Mouse (Mus musculus) left cerebral cortex, adult 8-10 months (tissue): ENCODE data around the gene Ccdc124. TPM values are rescaled to one million over a fixed set of nuclear protein-coding genes. Genes with fewer than 3 reads are reported as not detected.

Source experiments
- DNase-seq, 2 experiments: peaks; one replicate each; pipeline ENCODE4 v3.0.0; 2022; ENCODE audit warnings: low spot score in 2 of 2
- total RNA-seq, 4 experiments: library from RNA; stranded (reverse); gene quantifications; 2 replicates each; pipeline ENCODE4 v1.2.4; 2022

Ccdc124 gene
- total RNA-seq, 4 experiments from 2014 or later: 76.5 to 94.5 (median 85.6) TPM

- DNase-seq: no peak
Measured at GRCm38 (mm10) chr8:70849333-70849990, 24.3 kb downstream of the Ccdc124 start.

- DNase-seq: no peak
Measured at GRCm38 (mm10) chr8:70846371-70847154, 27.2 kb downstream of the Ccdc124 start.

DNA sequence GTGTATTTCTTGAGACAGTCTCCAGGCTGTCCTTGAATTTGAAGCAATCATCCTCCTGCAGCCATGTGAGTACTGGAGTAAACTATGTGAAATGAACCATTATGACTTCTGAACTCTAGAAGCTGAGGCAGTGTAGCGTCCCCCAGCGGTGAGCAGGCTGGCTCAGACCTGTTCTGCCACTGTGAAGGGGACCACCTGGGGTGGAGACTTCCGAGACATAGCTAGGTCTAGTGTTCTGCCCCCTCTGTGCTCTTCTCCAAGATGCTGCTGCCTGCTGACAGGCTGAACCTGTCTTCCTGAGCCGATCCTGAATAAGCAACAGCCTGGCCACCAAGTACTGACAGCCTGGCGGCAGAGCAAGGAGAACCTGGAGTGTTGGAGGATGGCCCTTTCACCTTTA lies 28.6 kb downstream of the Ccdc124 start:
- DNase-seq: no peak

GRCm38 (mm10) chr8:70844523-70844922 lies 29.2 kb downstream of the Ccdc124 start:
- peak; percentile 67 to 83 for DNase-seq

DNA sequence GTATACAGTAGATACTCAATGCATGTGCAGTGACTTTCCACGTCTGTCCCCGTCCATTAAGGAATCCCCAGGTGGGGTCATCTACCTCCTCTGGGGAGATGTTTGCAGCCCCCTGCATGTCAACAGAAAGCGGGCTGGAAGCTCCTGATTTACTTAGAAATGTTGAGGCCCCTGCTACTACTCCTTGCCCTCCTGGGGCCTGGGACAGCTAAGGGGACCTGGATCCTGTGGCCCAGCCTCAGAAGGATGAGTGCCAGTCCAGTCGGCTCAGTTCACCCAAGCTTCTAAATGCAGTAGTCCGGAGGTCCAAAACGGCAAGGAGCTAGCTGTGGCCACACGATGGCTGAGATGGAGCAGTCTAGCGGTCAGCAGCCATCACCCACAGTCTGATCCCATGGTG lies 29.8 kb downstream of the Ccdc124 start:
- DNase-seq: no peak

- no peak for DNase-seq
Measured at GRCm38 (mm10) chr8:70843214-70843773, 30.4 kb downstream of the Ccdc124 start.

GRCm38 (mm10) chr8:70842484-70842883 lies 31.3 kb downstream of the Ccdc124 start:
- no peak for DNase-seq

DNA sequence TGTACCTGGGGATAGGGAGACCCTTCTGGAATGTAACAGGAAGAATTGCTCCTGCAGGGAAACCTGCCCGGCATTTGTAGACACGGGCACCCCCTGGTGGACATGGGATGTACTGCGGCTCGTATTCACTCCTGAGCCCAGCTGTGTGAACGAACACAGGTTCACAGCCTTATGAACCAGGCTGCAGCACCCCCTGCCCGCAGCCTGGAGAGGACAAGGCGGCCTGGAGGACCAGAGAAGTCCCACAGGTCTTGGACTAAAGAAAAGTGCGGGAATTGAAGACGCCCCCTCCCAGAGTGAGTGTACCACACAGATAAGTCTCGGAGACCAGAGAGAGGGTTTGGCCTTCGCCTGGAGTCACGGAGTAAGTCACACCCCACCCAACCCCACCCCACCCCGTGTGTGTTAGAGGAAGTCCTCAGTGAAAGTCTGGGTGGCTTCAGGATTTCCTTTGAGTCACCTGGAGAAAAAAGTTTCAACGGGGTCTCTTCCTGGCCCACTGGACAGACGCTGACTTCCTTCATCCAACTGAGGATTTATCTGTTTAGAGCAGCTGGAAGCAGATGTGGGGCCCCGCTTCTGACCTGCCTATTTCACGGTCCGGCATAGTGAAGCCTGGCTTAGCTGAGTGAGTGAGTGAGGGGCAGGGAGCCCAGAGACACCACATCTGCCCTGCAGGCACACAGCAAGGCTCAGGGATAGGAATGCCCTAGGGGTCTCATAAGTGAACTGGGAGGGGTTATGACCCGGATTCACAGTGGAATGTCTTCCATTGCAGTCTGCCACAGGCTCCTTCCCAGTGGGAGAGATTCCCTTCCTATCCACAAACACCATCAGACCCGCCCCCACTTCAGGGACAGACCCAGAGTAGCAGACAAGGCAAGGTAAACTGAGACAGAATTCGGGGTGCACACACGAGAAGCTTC lies 32.3 kb downstream of the Ccdc124 start:
- peak; percentile 76 to 98 for DNase-seq

GRCm38 (mm10) chr8:70840590-70840989 lies 33.1 kb downstream of the Ccdc124 start:
- no peak for DNase-seq

DNA sequence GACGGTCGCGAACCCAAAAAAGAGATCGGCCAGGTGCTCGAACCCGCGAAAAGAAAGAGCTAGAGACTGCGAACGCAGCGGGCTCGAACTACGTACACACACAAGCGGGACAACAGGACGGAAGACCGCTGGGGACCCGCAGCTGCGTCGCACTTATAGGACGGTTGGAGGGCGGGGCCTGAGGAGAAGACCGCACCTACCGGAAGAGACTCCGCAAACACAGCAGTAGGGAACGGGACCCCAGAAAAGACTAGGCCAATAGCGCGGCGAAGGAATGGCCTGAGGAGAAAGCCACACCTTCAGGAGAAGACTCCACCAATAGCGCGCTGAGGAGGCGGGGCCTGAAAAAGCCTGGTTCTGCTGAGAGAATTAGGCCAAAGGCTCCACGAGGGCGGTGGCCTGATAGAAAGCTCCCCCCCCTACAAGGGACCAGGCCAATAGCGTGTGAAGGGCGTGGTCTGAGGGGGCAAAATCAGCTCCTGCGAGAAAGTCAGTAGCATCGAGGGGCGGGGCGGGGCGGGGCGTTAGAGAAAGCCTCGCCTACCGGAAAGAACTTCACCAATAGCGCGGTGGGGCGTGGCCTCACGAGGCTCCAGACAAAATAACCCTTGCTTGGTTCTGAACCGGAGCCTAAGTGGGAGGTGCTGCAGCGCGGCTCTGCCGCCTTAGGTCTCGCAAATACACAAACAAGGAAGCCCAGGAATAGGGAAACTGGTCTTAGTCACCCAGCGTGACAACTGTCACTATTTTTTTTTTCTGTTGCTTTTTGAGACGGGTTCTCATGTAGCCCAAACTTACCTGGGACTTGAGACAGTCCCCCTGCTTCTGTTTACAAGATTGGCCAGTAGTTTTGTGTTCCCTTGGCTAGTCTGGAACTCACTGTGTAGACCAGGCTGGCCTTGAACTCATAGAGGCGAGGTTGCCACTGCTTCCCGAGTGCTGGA lies 34.1 kb downstream of the Ccdc124 start, which contains the start of gene Arrdc2:
Gene Arrdc2 (minus strand): TSS at position 313 of the 944 bp plus-strand sequence.
- peak; percentile 97 to 100 for DNase-seq

DNA sequence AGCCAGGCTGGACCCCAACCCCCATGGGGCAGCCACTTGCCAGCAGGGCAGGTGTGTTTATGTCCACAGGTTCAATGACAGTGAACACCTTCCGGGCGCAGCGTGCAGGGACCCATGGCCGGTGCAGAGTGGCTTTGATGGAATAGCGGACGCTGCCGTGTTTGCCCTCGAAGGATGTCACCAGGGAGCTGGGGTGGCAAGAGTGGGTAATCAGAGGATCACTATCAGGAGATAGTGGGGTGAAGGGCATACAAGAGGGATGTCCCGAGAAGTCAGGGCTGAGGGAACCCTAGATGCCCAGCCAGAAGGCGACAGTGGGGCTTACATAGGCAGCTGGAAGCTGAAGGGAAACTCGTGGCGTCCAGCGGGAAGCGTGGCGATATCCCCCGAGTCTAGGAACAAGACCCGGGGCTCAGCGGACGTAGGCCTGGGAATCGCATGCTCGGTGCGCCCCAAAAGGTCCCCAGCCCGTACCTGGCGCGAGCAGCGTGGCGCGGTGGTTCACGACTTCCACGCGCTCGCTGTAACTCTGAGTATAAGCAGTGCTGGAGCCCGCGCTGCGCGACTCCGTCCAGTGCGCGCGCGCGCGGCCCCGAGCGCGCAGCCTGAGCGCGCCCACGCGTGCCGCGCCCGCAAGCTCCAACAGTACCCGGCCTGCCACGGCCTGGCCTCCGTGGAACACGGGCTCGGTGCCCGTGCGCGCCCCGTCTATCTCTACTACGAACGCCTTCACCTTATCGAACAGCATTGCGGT lies 34.9 kb downstream of the Ccdc124 start:
- DNase-seq: no peak

GRCm38 (mm10) chr8:70836666-70837065 lies 37.1 kb downstream of the Ccdc124 start:
- DNase-seq: no peak

DNA sequence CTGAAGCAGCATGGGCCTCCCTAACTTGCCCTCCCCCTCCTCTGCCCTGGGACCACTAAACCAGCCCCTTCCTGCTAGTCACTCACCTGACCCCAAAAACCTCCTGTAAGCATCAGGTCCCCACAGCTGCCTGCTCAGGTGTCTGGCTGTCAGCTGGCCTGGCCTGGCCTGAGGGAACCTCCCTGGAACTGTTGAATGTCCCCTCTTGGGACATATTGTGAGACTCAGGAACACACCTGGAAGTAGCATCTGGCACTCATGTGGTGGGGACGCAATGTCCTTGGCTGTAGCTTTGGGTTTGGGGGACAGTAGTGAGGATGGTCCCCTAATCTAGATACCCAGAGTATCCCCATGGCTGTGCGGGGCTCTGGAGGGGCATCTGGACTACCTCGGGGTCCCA lies 39.7 kb downstream of the Ccdc124 start:
- no peak for DNase-seq

GRCm38 (mm10) chr8:70833520-70833919 lies 40.2 kb downstream of the Ccdc124 start:
- DNase-seq: no peak

GRCm38 (mm10) chr8:70833018-70833482 lies 40.7 kb downstream of the Ccdc124 start:
- DNase-seq: no peak

DNA sequence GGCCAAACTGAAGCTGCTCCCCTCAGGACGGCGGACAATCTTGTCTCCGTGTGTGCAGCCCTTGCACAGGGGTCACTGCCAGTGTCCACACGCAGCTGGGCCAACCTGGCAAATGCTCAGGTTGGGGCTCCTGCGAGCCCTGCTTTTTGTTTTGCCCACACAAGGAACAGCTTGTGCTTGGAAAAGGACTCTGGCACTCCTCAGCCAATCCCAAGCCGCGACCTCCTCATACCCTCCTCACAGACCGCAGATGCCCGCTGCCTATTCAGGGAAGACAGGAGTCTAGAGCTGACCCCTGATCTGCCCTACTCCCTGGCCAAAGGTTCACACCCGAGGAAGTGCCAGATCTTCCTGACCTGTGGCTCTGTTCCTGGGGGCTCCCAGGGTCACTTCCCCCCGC lies 41.4 kb downstream of the Ccdc124 start:
- DNase-seq: no peak

DNA sequence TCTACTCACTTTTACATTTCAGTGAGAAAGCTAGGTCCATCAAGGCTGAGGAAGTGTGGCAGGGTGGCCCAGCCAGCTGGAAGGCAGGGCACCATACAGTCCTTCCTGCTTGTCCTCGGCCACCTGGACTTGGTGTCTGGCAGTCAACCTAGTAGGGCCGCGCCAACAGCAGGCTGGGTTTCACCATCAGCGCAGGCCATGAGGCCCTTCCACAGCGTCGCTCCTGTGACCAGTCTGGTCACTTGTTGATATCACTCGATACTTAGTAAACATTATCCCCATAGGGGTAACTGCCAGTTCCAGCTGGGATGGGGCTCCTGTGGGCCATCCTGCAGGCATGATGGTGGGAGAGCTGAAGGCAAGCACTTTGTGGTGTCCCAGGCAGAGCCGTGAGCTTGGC lies 42.2 kb downstream of the Ccdc124 start:
- no peak for DNase-seq

DNA sequence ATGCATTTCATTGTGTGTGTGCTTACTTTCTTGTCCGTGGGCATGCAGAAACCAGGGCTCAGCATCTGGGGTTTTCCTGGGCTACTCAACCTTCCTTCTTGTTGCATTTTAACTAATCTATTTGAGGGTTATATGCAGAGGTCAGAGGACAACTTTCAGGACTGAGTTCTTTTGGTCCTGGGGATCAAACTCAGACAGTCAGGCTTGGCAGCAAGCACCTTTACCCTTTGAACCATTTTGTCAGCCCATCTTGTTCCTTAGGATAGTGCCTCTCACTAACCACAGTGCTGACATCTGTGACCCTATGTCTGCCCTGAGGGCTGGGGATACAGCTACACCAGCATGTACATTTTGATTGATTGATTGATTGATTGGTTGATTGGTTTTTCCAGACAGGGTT lies 45.9 kb downstream of the Ccdc124 start:
- DNase-seq: no peak

DNA sequence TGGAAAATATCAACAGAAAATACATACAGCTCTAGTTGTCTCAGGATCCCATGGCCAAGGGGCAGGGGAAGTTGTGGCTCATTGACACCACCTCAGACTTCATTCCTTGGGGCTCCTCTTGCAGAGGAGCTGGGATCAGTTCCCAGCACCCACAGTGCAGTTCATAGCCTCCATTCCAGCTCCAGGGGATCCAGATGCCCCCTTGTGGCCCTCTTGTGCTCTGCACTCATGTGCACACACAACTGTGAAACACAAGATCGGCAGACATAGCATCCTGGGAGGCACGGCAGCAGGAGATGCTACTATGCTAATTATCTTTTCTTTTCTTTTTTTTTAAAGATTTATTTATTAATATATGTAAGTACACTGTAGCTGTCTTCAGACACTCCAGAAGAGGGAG lies 46.7 kb downstream of the Ccdc124 start:
- DNase-seq: no peak
